Mouse (Mus musculus): ENCODE results near the gene Gad1. TPM values are rescaled to one million over a fixed set of nuclear protein-coding genes. Genes with fewer than 3 reads are reported as not detected.

The Gad1 gene
- polyA plus RNA-seq, 1 experiment from 2014 or later: 0.12 TPM

- no peak for ATAC-seq
- Histone ChIP-seq H3K4me3 (ENCODE audit: low read depth, low read length) (no peak overlapping the region), H3K4me1 (replicated peaks; ENCODE audit: control insufficient read depth, insufficient read depth, low read length) (no peaks in the 10 kb centered on the region), H3K9ac (ENCODE audit: low read depth, low read length) (no peak overlapping the region), H3K4me2 (replicated peaks; ENCODE audit: low read depth) (no peak overlapping the region), H3K9me3 (ENCODE audit: control insufficient read depth) (no peaks in the 10 kb centered on the region), H3K27ac (ENCODE audit: low read depth, low read length) (no peak overlapping the region), H3K36me3 (ENCODE audit: control insufficient read depth, insufficient read depth) (no peaks in the 10 kb centered on the region), H3K27me3 (replicated peaks; ENCODE audit: control insufficient read depth, insufficient read depth, low read length) (no peaks in the 10 kb centered on the region)
- WGBS: 85% methylated on average over 6 of the region's 6 CpGs
- TF ChIP-seq CTCF (IDR thresholded peaks at IDR 0.05; ENCODE audit: low read depth): no peak
Measured at GRCm38 (mm10) chr2:70645266-70645780, 92.5 kb downstream of the Gad1 start.

GRCm38 (mm10) chr2:70647681-70648080, 94.8 kb downstream of the Gad1 start:
- TF ChIP-seq CTCF (IDR thresholded peaks at IDR 0.05; ENCODE audit: low read depth): no peak
- Histone ChIP-seq H3K4me2 (replicated peaks; ENCODE audit: low read depth) (no peak overlapping the region), H3K4me1 (replicated peaks; ENCODE audit: control insufficient read depth, insufficient read depth, low read length) (no peaks in the 10 kb centered on the region)

GRCm38 (mm10) chr2:70648271-70648670, 95.4 kb downstream of the Gad1 start:
- no peaks in the 10 kb centered on the region for H3K27me3 ChIP-seq (replicated peaks; ENCODE audit: control insufficient read depth, insufficient read depth, low read length)
- WGBS: 66% methylated on average over 5 of the region's 5 CpGs
- H3K9me3 ChIP-seq (ENCODE audit: control insufficient read depth): no peaks in the 10 kb centered on the region
- no peak for ATAC-seq
- H3K9ac ChIP-seq (ENCODE audit: low read depth, low read length): no peak overlapping the region
- no peak overlapping the region for H3K4me2 ChIP-seq (replicated peaks; ENCODE audit: low read depth)
- no peaks in the 10 kb centered on the region for H3K4me1 ChIP-seq (replicated peaks; ENCODE audit: control insufficient read depth, insufficient read depth, low read length)
- H3K36me3 ChIP-seq (ENCODE audit: control insufficient read depth, insufficient read depth): no peaks in the 10 kb centered on the region
- H3K4me3 ChIP-seq (ENCODE audit: low read depth, low read length): no peak overlapping the region
- no peak overlapping the region for H3K27ac ChIP-seq (ENCODE audit: low read depth, low read length)
- TF ChIP-seq CTCF (IDR thresholded peaks at IDR 0.05; ENCODE audit: low read depth): no peak

More at GRCm38 (mm10) chr2:70647681-70648080, 94.8 kb downstream of the Gad1 start:
- Histone ChIP-seq H3K27ac (ENCODE audit: low read depth, low read length) (no peak overlapping the region), H3K27me3 (replicated peaks; ENCODE audit: control insufficient read depth, insufficient read depth, low read length) (no peaks in the 10 kb centered on the region), H3K9ac (ENCODE audit: low read depth, low read length) (no peak overlapping the region), H3K36me3 (ENCODE audit: control insufficient read depth, insufficient read depth) (no peaks in the 10 kb centered on the region), H3K4me3 (ENCODE audit: low read depth, low read length) (no peak overlapping the region), H3K9me3 (ENCODE audit: control insufficient read depth) (no peaks in the 10 kb centered on the region)
- no peak for ATAC-seq
- 51% methylated on average over 4 of the region's 4 CpGs for WGBS

GRCm38 (mm10) chr2:70649471-70649870, 96.6 kb downstream of the Gad1 start:
- Histone ChIP-seq H3K9ac (ENCODE audit: low read depth, low read length) (no peak overlapping the region), H3K27me3 (replicated peaks; ENCODE audit: control insufficient read depth, insufficient read depth, low read length) (no peaks in the 10 kb centered on the region), H3K9me3 (ENCODE audit: control insufficient read depth) (no peaks in the 10 kb centered on the region), H3K27ac (ENCODE audit: low read depth, low read length) (no peak overlapping the region), H3K4me1 (replicated peaks; ENCODE audit: control insufficient read depth, insufficient read depth, low read length) (no peaks in the 10 kb centered on the region), H3K4me3 (ENCODE audit: low read depth, low read length) (no peak overlapping the region), H3K36me3 (ENCODE audit: control insufficient read depth, insufficient read depth) (no peaks in the 10 kb centered on the region), H3K4me2 (replicated peaks; ENCODE audit: low read depth) (no peak overlapping the region)
- no peak for ATAC-seq
- 89% methylated on average over 4 of the region's 4 CpGs for WGBS
- TF ChIP-seq CTCF (IDR thresholded peaks at IDR 0.05; ENCODE audit: low read depth): no peak

Other genes with a start within 250 kb of the Gad1 start
- gene Sp5, start 78.1 kb upstream of the Gad1 start, polyA plus RNA-seq (2015; fragmentation: Nextera tagmentation; extraction: Ambion mirVana): 0.78 and 1.1 TPM in 2 replicates
- 0.94 and 1.3 TPM in 2 replicates for gene Erich2, start 44.3 kb upstream of the Gad1 start, polyA plus RNA-seq (2015; fragmentation: Nextera tagmentation; extraction: Ambion mirVana)
- 145 and 153 TPM in 2 replicates for gene Gorasp2, start 108.5 kb downstream of the Gad1 start, polyA plus RNA-seq (2015; fragmentation: Nextera tagmentation; extraction: Ambion mirVana)
- 2.8 and 3.1 TPM in 2 replicates for gene Gm26558, start 109.0 kb downstream of the Gad1 start, polyA plus RNA-seq (2015; fragmentation: Nextera tagmentation; extraction: Ambion mirVana)